Mouse (Mus musculus) layer of hippocampus, postnatal 10 days (tissue): ENCODE measurements at regions not wholly inside any gene's neighbourhood (a gene's known extent, or its start where the extent isn't known, plus 50 kb on each side); places are given as distances from the start of the nearest gene placed in this dataset.

Experiments
- DNase-seq, 2 experiments: peaks; one replicate each; pipeline ENCODE4 v3.0.0; 2021; ENCODE audit warnings: low spot score in 2 of 2

GRCm38 (mm10) chr13:6255303-6255702, 292.6 kb upstream of the Pitrm1 start:
- no peak for DNase-seq

- DNase-seq: no peak
Observed at GRCm38 (mm10) chr13:6255728-6256496, 292.0 kb upstream of the Pitrm1 start.

- no peak for DNase-seq
Observed at GRCm38 (mm10) chr13:6258456-6258855, 289.5 kb upstream of the Pitrm1 start.

GRCm38 (mm10) chr13:6260321-6260865, 287.6 kb upstream of the Pitrm1 start:
- no peak for DNase-seq

GRCm38 (mm10) chr13:6261458-6261857, 286.5 kb upstream of the Pitrm1 start:
- DNase-seq: no peak

- DNase-seq: no peak
Observed at GRCm38 (mm10) chr13:6270546-6270945, 277.4 kb upstream of the Pitrm1 start.

GRCm38 (mm10) chr13:6272932-6273331, 275.0 kb upstream of the Pitrm1 start:
- no peak for DNase-seq

- no peak for DNase-seq
Observed at GRCm38 (mm10) chr13:6280073-6280472, 267.9 kb upstream of the Pitrm1 start.

- no peak for DNase-seq
Observed at GRCm38 (mm10) chr13:6288109-6288508, 259.8 kb upstream of the Pitrm1 start.

- DNase-seq: no peak
Observed at GRCm38 (mm10) chr13:6292098-6292497, 255.9 kb upstream of the Pitrm1 start.

GRCm38 (mm10) chr13:6305718-6306117, 242.2 kb upstream of the Pitrm1 start:
- no peak for DNase-seq

- DNase-seq: no peak
Observed at GRCm38 (mm10) chr13:6306616-6306988, 241.3 kb upstream of the Pitrm1 start.

GRCm38 (mm10) chr13:6306989-6307917, 240.7 kb upstream of the Pitrm1 start:
- peak; percentile 23 to 31 for DNase-seq

- no peak for DNase-seq
Observed at GRCm38 (mm10) chr13:6316201-6316600, 231.7 kb upstream of the Pitrm1 start.

- no peak for DNase-seq
Observed at GRCm38 (mm10) chr13:6323948-6324347, 224.0 kb upstream of the Pitrm1 start.

GRCm38 (mm10) chr13:6330320-6330950, 217.5 kb upstream of the Pitrm1 start:
- DNase-seq: no peak

GRCm38 (mm10) chr13:6340157-6340556, 207.8 kb upstream of the Pitrm1 start:
- no peak for DNase-seq

GRCm38 (mm10) chr13:6341102-6341737, 206.7 kb upstream of the Pitrm1 start:
- DNase-seq: peak; percentile 9 to 17

GRCm38 (mm10) chr13:6365169-6365568, 182.8 kb upstream of the Pitrm1 start:
- DNase-seq: no peak

GRCm38 (mm10) chr13:6367661-6368060, 180.3 kb upstream of the Pitrm1 start:
- no peak for DNase-seq

GRCm38 (mm10) chr13:6374570-6375173, 173.3 kb upstream of the Pitrm1 start:
- DNase-seq: no peak
